Mouse (Mus musculus) liver, adult 2 months (tissue): Measurements from ENCODE around the gene Strap. TPM values are rescaled to one million over a fixed set of nuclear protein-coding genes. Genes with fewer than 3 reads are reported as not detected.

Experiments
- DNase-seq: peaks from one replicate; pipeline ENCODE4 v3.0.0-alpha.2; 2011; ENCODE audit warnings: low read depth, low spot score; ENCODE audit errors: extremely low read depth
- H3K27ac ChIP-seq: fragments of 200-500 bp; replicated peaks from 2 replicates; pipeline ENCODE4 v1.5.1; 2012; ENCODE audit warnings: low read depth, mild to moderate bottlenecking, control low read depth, inconsistent platforms, low read length; ENCODE audit not compliant: insufficient read depth
- H3K27me3 ChIP-seq: fragments of 200-500 bp; 2 replicates; pipeline ENCODE4 v1.6.1; 2012; ENCODE audit warnings: mild to moderate bottlenecking, moderate library complexity, low read length, inconsistent platforms; ENCODE audit not compliant: control insufficient read depth, insufficient read depth
- H3K36me3 ChIP-seq: fragments of 200-500 bp; 2 replicates; pipeline ENCODE4 v1.6.1; 2012; ENCODE audit warnings: low read length, inconsistent platforms; ENCODE audit not compliant: control insufficient read depth, insufficient read depth
- H3K4me1 ChIP-seq: fragments of 200-500 bp; 2 replicates; pipeline ENCODE4 v1.6.1; 2011; ENCODE audit warnings: low read length; ENCODE audit not compliant: control insufficient read depth, insufficient read depth
- H3K4me3 ChIP-seq: fragments of 200-500 bp; 2 replicates; pipeline ENCODE4 v1.5.1; 2011; ENCODE audit warnings: low read depth, mild to moderate bottlenecking, control low read depth, low read length, moderate library complexity; ENCODE audit not compliant: insufficient read depth
- H3K79me2 ChIP-seq: fragments of 200-500 bp; 2 replicates; pipeline ENCODE4 v1.6.1; 2012; ENCODE audit warnings: inconsistent platforms, mild to moderate bottlenecking, low read length, moderate library complexity; ENCODE audit not compliant: control insufficient read depth, insufficient read depth
- H3K9ac ChIP-seq: fragments of 200-500 bp; 2 replicates; pipeline ENCODE4 v1.6.1; 2012; ENCODE audit warnings: low read depth, mild to moderate bottlenecking, control low read depth, inconsistent platforms, low read length
- CTCF ChIP-seq: fragments of 200-500 bp; IDR thresholded peaks from 2 replicates; pipeline ENCODE4 v1.5.1; 2011; ENCODE audit warnings: low read depth, low read length, control low read depth
- POLR2A ChIP-seq: fragments of 200-500 bp; IDR thresholded peaks from 2 replicates; pipeline ENCODE4 v1.6.1; 2011; ENCODE audit warnings: low read length, control low read depth; ENCODE audit not compliant: insufficient read depth; ENCODE audit errors: extremely low read depth
- WGBS: fragments of 180-500 bp; shearing (Covaris S2); methylation state at CpG from one replicate; pipeline ENCODE4 v1.1.7; 2018; 5-methylcytosine and 5-hydroxymethylcytosine counted together
- polyA plus RNA-seq: library from polyadenylated mRNA; depleted of rRNA; stranded (reverse); fragments of >200 nt; gene quantifications from 2 replicates; pipeline ENCODE4 v1.2.3, GENCODE M21; 2012
- total RNA-seq: library from RNA; depleted of rRNA; stranded (reverse); fragments of >200 nt; gene quantifications from 2 replicates; pipeline ENCODE4 v1.2.3, GENCODE M21; 2014

The Strap gene
- total and polyA plus RNA-seq, 2 experiments: 26.8 to 47.1 TPM

- Histone ChIP-seq H3K9ac (no peak overlapping the region), H3K27me3 (no peaks in the 10 kb centered on the region), H3K27ac (no peak overlapping the region), H3K4me3 (no peak overlapping the region), H3K79me2 (peaks cover 12% of the 10 kb centered on the region; the same call in 1 of the 2 replicates), H3K4me1 (peaks cover 2% of the 10 kb centered on the region; the same call in 1 of the 2 replicates), H3K36me3 (0 out of 2 replicates have a peak, but pooled peaks cover 2% of the 10 kb centered on the region)
- TF ChIP-seq CTCF (no peak), POLR2A (no peak)
- peak; percentile 44 for DNase-seq
- 73% methylated on average over 6 of the region's 6 CpGs for WGBS
Measured at GRCm38 (mm10) chr6:137773637-137774028, 38.8 kb downstream of the Strap start.

DNA sequence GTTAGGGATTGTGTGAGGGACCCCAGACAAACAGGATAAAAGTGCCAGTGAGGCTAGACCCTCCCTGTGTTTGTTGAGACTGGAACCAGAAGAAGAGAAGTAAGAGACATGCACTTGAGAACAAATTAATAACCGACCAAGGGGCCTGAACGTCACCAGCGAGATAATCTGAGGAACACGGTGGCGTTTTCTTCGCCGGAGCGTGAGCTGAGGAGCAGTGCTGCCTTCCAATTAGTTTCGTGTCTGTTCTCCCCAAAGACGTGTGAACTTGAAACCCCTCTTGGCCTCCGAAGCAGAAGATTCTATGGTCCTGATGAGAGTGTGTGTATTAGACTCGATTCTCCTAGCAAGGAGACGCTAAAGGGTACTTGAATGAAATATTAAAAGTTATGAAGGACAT lies 39.3 kb downstream of the Strap start:
- no peak for DNase-seq
- no peak for TF ChIP-seq POLR2A
- Histone ChIP-seq H3K9ac (no peak overlapping the region), H3K36me3 (peaks cover 2% of the 10 kb centered on the region; the same call in 1 of the 2 replicates), H3K79me2 (peaks cover 12% of the 10 kb centered on the region; the same call in 1 of the 2 replicates), H3K4me3 (no peak overlapping the region), H3K27me3 (no peaks in the 10 kb centered on the region), H3K4me1 (peaks cover 2% of the 10 kb centered on the region; the same call in 1 of the 2 replicates), H3K27ac (no peak overlapping the region)
- WGBS: 97% methylated on average over 13 of the region's 13 CpGs

DNA sequence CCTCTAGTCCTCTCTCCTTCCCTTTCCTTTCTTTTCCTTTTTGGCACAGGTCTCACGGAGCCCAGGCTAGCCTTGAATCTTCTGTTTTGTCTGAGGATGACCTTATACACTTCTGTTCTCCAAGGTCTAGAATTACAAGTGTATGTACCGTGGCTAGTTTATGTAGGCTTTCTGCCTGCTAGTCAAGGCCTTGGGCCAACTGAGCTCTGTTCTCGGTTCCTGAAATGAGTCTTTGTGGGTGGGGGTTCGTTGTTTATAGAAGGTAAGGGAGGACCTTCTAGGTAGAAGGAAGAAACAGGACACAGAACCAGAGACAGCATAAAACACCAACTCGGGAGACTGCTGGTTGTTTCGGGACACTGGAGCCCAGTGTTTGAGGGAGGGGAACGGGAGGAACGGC lies 40.3 kb downstream of the Strap start:
- WGBS: 89% methylated on average over 8 of the region's 8 CpGs
- DNase-seq: no peak
- Histone ChIP-seq H3K4me1 (peaks cover 2% of the 10 kb centered on the region; the same call in 1 of the 2 replicates), H3K36me3 (peaks cover 7% of the 10 kb centered on the region; the same call in 1 of the 2 replicates), H3K27ac (no peak overlapping the region), H3K27me3 (no peaks in the 10 kb centered on the region), H3K9ac (no peak overlapping the region), H3K4me3 (no peak overlapping the region), H3K79me2 (peaks cover 12% of the 10 kb centered on the region; the same call in 1 of the 2 replicates)
- TF ChIP-seq POLR2A (no peak), CTCF (no peak)

DNA sequence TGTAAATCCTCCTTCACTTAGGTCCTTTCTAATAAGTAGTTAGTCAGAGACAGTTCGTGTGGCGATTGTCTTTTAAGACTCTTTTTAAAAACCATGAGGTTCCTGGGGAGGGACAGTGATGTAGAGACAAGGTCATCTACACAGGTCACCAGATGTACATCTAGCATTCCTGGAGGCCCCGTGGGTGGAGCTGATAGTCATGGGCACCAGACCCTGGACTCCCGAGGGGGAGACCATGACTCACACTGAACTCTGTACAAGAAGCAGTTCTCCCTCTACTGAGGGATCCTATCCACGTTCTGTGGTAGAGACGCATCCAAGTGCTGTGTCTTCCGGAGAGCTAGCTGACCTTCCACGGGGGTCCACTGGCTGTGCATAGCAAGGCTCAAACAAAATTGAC lies 42.1 kb downstream of the Strap start:
- Histone ChIP-seq H3K9ac (no peak overlapping the region), H3K4me1 (peaks cover 2% of the 10 kb centered on the region; the same call in 1 of the 2 replicates), H3K27ac (no peak overlapping the region), H3K27me3 (no peaks in the 10 kb centered on the region), H3K79me2 (peaks cover 9% of the 10 kb centered on the region; the same call in 1 of the 2 replicates), H3K4me3 (no peak overlapping the region), H3K36me3 (peaks cover 14% of the 10 kb centered on the region; the same call in 1 of the 2 replicates)
- DNase-seq: no peak
- WGBS: 81% methylated on average over 8 of the region's 8 CpGs
- TF ChIP-seq POLR2A (no peak), CTCF (no peak)

GRCm38 (mm10) chr6:137783899-137784637 lies 49.2 kb downstream of the Strap start:
- DNase-seq: peak; percentile 87
- Histone ChIP-seq H3K4me3 (no peak overlapping the region), H3K9ac (no peak overlapping the region), H3K79me2 (no peaks in the 10 kb centered on the region), H3K4me1 (peaks cover 4% of the 10 kb centered on the region; the same call in 1 of the 2 replicates), H3K27ac (no peak overlapping the region), H3K27me3 (no peaks in the 10 kb centered on the region), H3K36me3 (peaks cover 21% of the 10 kb centered on the region; the same call in 1 of the 2 replicates)
- TF ChIP-seq POLR2A (no peak), CTCF (no peak)
- WGBS: 18% methylated on average over 7 of the region's 7 CpGs
